Mouse (Mus musculus) erythroid progenitor cell, adult 5-6 weeks (primary cell): ENCODE measurements around the gene Evc2. TPM values are rescaled to one million over a fixed set of nuclear protein-coding genes. Genes with fewer than 3 reads are reported as not detected.

Source experiments
- ATAC-seq: replicated peaks from 2 replicates; pipeline ENCODE4 v1.8.0; 2016; ENCODE audit warnings: moderate number of reproducible peaks, mild to moderate bottlenecking, moderate TSS enrichment, inconsistent platforms; ENCODE audit not compliant: poor library complexity, low FRiP score, severe bottlenecking
- total RNA-seq, 2 experiments: library from RNA; stranded (forward) in 1 of 2; stranded (reverse) in 1 of 2; fragments of 150-400 nt in 1 of 2; fragments of 186-747, 209-891 nt in 1 of 2; gene quantifications; 2 replicates each; pipeline versions ENCODE4 v1.2.3 to v1.2.4; 2015 to 2017; ENCODE audit warnings: low replicate concordance in 2 of 2

Evc2 gene
- total RNA-seq, 2 experiments from 2014 or later, result not detected

DNA sequence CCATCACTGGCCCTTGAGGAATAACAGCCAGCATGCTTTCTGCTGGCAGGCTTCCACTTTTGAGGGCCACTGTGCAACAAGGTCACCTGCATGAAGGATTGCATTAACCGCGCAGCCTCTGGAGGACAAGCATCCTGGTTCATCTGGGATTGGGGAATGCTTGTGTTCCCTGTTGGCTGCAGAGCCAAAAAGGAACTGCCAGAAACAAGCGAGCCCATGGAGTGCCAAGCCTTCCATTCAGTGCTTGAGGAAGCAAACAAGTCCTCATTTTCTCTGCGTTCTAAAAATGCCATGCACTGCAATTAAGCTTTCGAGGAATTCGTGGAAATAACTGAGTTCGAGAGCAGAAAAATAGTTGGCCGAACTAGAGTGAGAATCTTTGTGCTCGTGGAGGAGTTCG lies 127.2 kb downstream of the Evc2 start:
- no peak for ATAC-seq

DNA sequence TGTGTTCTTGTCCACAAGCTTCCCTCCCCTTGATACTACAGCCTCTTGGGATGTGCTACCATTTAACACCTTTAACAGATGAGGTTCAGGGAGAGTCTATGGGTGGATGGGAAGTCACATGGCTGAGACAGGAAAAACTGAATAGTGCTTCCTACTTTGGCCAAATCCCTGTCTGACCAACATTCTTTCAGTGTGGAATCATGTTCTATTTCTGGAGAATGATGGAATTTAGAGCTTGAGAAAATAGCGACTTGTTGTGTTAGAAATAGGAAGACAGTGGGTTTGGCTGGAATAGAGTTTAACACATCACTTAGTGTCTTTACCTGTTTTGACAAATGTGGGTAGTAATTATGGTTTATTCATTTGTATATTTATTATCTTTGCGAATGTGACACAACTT lies 129.3 kb downstream of the Evc2 start:
- ATAC-seq, result no peak

DNA sequence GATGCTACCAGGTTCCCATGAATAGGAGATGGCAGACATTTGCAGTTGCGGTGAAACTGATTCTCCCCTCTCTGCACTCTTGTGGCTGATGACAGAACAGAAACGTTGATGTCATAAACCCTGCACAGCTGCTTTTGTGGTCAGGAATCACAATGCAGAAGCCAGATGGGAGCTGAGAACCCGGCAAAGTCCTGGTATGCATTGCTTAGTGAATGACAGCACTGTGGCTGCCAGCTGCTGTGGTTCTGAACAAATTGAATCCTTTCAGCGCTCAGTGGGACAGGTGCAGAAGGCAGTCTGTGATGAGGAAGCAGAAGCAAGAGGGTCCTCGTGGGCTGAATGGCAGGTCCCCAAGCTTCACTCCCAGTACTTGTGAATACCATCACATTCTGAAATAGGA lies 130.7 kb downstream of the Evc2 start:
- ATAC-seq, result no peak

DNA sequence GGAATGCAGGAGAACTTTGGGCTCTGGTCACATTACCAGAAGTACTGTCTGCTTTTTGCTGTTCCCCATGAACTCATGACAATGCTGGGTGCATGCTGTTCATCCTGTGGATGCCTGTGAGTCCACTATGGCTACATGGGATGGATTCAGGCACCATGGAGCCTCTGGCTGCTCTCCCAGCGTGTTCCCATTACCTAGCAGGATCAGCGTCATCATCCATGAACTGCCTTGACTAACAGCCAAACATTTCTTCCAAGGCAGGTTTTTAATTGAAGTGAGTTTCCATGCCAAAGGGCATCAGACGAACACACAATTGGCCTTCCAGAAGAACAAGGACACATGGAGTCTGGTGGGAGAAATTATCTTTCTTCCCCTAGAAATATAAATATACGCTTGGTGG lies 133.3 kb downstream of the Evc2 start:
- ATAC-seq, result no peak

DNA sequence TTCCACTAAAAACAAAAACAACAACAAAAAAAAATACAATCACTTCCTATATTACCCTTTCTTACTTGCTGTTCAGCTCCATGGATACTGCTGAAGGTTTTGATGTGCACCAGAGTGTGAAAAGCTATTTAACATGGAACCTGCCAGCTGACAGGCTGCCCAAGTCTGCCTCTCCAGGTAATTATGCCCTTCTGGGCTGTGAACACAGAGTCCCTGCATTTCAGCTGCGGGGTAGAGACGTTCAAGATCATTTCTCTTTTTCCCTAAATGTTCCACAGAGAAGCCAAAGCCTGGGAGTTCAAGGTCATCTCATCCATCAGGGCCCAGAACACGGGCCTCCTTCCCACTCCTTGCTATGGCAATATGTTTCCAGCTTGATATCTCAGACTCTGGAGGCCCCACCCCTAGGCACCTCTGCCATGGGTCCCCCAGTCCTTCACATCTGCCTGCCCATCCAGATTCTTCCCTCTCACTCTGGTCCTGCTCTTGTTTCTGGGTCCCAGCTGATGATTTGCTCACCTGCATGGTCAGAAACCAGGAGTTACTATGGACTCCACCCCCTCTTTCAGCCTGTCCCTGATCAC lies 133.8 kb downstream of the Evc2 start:
- ATAC-seq, result no peak

Other genes with a start within 250 kb of the Evc2 start
- not detected in 2 replicates for gene Crmp1, start 96.6 kb upstream of the Evc2 start, total RNA-seq (2015; ENCODE audit: low replicate concordance)
- gene Crmp1, start 96.6 kb upstream of the Evc2 start, total RNA-seq (2017; ENCODE audit: low replicate concordance), result 0.51 TPM in 1 of 2 replicates, not detected in the other
- gene Evc, start 1.6 kb upstream of the Evc2 start, total RNA-seq (2015; ENCODE audit: low replicate concordance), result not detected in 2 replicates
- gene Evc, start 1.6 kb upstream of the Evc2 start, total RNA-seq (2017; ENCODE audit: low replicate concordance), result 0.51 TPM in 1 of 2 replicates, not detected in the other